Mouse (Mus musculus) bone marrow, adult 2 months (tissue): ENCODE data around the gene Gm21970.

Source experiments
- CTCF ChIP-seq: fragments of 200-500 bp; IDR thresholded peaks from 2 replicates; pipeline ENCODE4 v1.5.1; 2011; ENCODE audit warnings: low read length, control low read depth; ENCODE audit not compliant: control insufficient read depth, insufficient read depth
- POLR2A ChIP-seq: fragments of 200-500 bp; IDR thresholded peaks from 2 replicates; pipeline ENCODE4 v1.6.1; 2011; ENCODE audit warnings: low read depth, mild to moderate bottlenecking, control low read depth, low read length, borderline replicate concordance; ENCODE audit not compliant: control insufficient read depth

DNA sequence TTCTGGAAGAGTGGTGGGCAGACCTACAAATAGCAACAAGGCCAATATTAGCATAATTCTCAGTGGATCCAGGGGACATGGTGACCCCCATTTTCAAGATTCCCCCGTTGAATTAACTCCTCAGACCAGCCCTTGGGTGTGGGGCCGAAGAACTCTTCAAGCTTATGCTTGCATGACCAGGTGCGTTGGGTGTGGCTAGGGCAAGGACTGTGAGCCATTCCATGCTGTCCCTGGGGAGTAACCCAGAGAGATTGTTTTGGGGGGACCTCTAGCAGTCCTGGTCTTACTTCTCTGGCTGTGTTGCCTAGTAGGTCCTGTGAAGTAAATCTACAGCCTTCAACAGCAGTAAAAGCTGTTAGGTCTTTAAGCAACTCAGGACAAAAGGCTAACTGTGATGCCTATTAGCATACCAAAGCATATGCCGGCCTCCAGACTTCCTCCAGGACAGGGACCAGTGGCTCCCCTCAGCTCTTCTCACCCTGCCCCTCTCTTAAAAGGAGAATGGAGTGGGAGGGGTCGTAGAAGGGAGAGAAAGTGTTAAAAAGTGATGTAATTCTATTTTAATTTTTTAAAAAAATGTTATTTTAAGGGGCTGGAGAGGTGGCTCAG lies 41.3 kb downstream of the Gm21970 start:
- TF ChIP-seq POLR2A (no peak), CTCF (no peak)
